Mouse (Mus musculus) ES-Bruce4 (cell line): Measurements from ENCODE around the gene Gfpt2.

ENCODE experiments used
- CTCF ChIP-seq: IDR thresholded peaks from one replicate; pipeline ENCODE4 v1.8.1; 2011; ENCODE audit warnings: low read depth, low read length
- EP300 ChIP-seq: IDR thresholded peaks from 2 replicates; pipeline ENCODE4 v1.6.1; 2011; ENCODE audit warnings: low read depth, low read length; ENCODE audit not compliant: insufficient read depth
- POLR2A ChIP-seq: IDR thresholded peaks from one replicate; pipeline ENCODE4 v1.8.1; 2011; ENCODE audit warnings: low read length; ENCODE audit not compliant: insufficient read depth

DNA sequence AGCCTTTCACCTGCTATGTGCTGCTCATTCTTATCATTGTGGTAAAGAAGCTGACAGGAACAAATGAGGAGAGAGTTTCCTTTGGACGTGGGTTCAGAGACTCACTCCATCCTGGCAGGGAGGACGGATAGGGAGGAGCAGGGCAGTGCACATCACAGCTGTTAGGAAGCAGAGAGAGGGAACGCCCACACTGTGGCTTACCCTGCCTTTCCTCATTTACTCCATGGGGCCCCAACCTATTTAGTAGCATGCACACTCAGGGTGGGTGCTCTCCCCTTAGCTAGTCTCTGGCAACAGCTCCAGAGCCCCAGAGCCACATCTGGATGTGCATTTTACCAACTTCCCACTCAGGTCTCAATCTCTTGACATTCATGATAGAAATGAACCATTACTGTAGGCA lies 48.7 kb downstream of the Gfpt2 start:
- TF ChIP-seq POLR2A: no peak
- no peak for TF ChIP-seq CTCF
- TF ChIP-seq EP300: no peak
